Mouse (Mus musculus): ENCODE data around the gene D930020B18Rik. TPM values are rescaled to one million over a fixed set of nuclear protein-coding genes. Genes with fewer than 3 reads are reported as not detected.

Gene D930020B18Rik
- polyA plus RNA-seq, 1 experiment from 2014 or later = 1.8 TPM

DNA sequence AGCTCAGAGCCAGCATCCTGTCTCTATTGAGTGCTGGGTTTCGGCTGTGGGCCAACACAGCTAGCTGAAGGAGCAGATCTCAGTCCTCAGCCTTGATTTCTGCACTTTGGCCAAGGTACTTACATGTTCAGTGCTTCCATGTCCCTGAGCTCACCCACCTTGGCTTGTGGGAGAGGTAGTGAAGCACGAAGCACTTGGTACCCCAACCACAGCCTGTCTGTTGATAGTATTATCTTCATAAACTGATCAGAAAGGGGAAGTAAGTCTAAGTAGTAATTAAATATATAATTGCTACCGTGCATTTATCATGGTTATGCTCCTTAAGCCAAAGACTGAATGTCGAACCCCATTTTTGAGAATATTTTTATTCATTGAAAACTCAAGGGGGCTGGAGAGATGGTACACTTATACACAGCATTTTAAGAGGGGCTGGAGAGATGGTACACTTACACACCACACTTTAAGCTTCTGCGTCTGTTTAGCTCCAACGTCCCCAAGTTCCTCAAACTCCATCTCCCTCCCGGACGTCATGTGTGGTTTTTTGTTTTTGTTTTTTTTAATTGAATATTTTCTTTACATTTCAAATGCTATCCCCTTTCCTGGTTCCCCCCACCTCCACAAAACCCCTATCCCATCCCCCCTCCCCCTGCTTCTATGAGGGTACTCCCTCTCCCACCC is 89.8 kb downstream of the D930020B18Rik start:
- no peaks in the 10 kb centered on the region for H3K36me3 ChIP-seq (ENCODE audit: control insufficient read depth, insufficient read depth, low read length)
- H3K9ac ChIP-seq (ENCODE audit: low read length) = no peak overlapping the region
- 93% methylated on average over 8 of the region's 8 CpGs for WGBS
- no peaks in the 10 kb centered on the region for H3K4me1 ChIP-seq (ENCODE audit: control insufficient read depth, insufficient read depth, low read length)
- no peaks in the 10 kb centered on the region for H3K27me3 ChIP-seq (ENCODE audit: control insufficient read depth, insufficient read depth, low read length)
- H3K4me3 ChIP-seq (ENCODE audit: low read depth, low read length) = no peak overlapping the region
- no peak overlapping the region for H3K27ac ChIP-seq (replicated peaks; ENCODE audit: low read depth, low read length)
- ATAC-seq (ENCODE audit: insufficient number of reproducible peaks, low FRiP score, low TSS enrichment, low read depth) = no peak
- no peaks in the 10 kb centered on the region for H3K9me3 ChIP-seq (ENCODE audit: control insufficient read depth, low read length)
- no peak overlapping the region for H3K4me2 ChIP-seq (ENCODE audit: low read depth, severe bottlenecking)
- DNase-seq (ENCODE audit: low spot score) = no peak

GRCm38 (mm10) chr10:121732542-121732941 is 91.2 kb downstream of the D930020B18Rik start:
- H3K9me3 ChIP-seq (ENCODE audit: control insufficient read depth, low read length) = no peaks in the 10 kb centered on the region
- no peaks in the 10 kb centered on the region for H3K36me3 ChIP-seq (ENCODE audit: control insufficient read depth, insufficient read depth, low read length)
- H3K4me1 ChIP-seq (ENCODE audit: control insufficient read depth, insufficient read depth, low read length) = no peaks in the 10 kb centered on the region
- no peak overlapping the region for H3K4me2 ChIP-seq (ENCODE audit: low read depth, severe bottlenecking)
- DNase-seq (ENCODE audit: low spot score) (no peak), ATAC-seq (ENCODE audit: insufficient number of reproducible peaks, low FRiP score, low TSS enrichment, low read depth) (no peak)
- 92% methylated on average over 9 of the region's 9 CpGs for WGBS
- no peak overlapping the region for H3K27ac ChIP-seq (replicated peaks; ENCODE audit: low read depth, low read length)
- no peak overlapping the region for H3K9ac ChIP-seq (ENCODE audit: low read length)
- no peak overlapping the region for H3K4me3 ChIP-seq (ENCODE audit: low read depth, low read length)
- no peaks in the 10 kb centered on the region for H3K27me3 ChIP-seq (ENCODE audit: control insufficient read depth, insufficient read depth, low read length)

DNA sequence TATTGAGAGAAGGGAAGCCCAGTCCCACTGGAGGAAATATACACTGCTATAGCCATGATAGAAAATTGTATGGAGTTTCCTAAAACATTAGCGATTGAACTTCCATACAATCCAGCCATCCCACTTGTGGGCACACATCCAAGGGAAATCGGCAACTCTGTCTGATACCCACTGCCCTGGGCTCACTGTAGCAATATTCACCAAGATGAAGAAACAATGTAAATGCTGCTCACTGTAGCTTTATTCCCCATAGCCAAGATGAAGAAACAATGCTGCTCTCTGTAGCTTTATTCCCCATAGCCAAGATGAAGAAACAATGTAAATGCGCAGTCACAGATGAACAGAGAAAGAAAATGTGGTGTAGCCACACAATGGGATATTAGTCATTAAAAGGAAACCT is 95.9 kb downstream of the D930020B18Rik start:
- Histone ChIP-seq H3K4me1 (ENCODE audit: control insufficient read depth, insufficient read depth, low read length) (peaks cover 4% of the 10 kb centered on the region; the same call in 1 of the 2 replicates), H3K4me3 (ENCODE audit: low read depth, low read length) (no peak overlapping the region), H3K9me3 (ENCODE audit: control insufficient read depth, low read length) (no peaks in the 10 kb centered on the region), H3K27ac (replicated peaks; ENCODE audit: low read depth, low read length) (no peak overlapping the region), H3K27me3 (ENCODE audit: control insufficient read depth, insufficient read depth, low read length) (no peaks in the 10 kb centered on the region), H3K4me2 (ENCODE audit: low read depth, severe bottlenecking) (no peak overlapping the region), H3K9ac (ENCODE audit: low read length) (no peak overlapping the region), H3K36me3 (ENCODE audit: control insufficient read depth, insufficient read depth, low read length) (no peaks in the 10 kb centered on the region)
- 88% methylated on average over 3 of the region's 3 CpGs for WGBS
- ATAC-seq (ENCODE audit: insufficient number of reproducible peaks, low FRiP score, low TSS enrichment, low read depth) (no peak), DNase-seq (ENCODE audit: low spot score) (no peak)

GRCm38 (mm10) chr10:121739548-121740505 is 98.4 kb downstream of the D930020B18Rik start, which contains the start of gene BC048403:
Gene BC048403, plus strand, starts transcription at chr10:121739937.
- H3K9ac ChIP-seq (ENCODE audit: low read length) = peak within 1 kb of the TSS; percentile 72
- H3K4me2 ChIP-seq (ENCODE audit: low read depth, severe bottlenecking) = peak within 1 kb of the TSS; percentile 75
- no peaks in the 10 kb centered on the region for H3K9me3 ChIP-seq (ENCODE audit: control insufficient read depth, low read length)
- DNase-seq (ENCODE audit: low spot score) = peak; percentile 91
- H3K27ac ChIP-seq (replicated peaks; ENCODE audit: low read depth, low read length) = no peak within 1 kb of the TSS
- under 1% methylated on average over 67 of the region's 68 CpGs for WGBS
- peak within 1 kb of the TSS; percentile 79 for H3K4me3 ChIP-seq (ENCODE audit: low read depth, low read length)
- peak; percentile 91 for ATAC-seq (ENCODE audit: insufficient number of reproducible peaks, low FRiP score, low TSS enrichment, low read depth)
- no peaks in the 10 kb centered on the region for H3K36me3 ChIP-seq (ENCODE audit: control insufficient read depth, insufficient read depth, low read length)
- H3K27me3 ChIP-seq (ENCODE audit: control insufficient read depth, insufficient read depth, low read length) = no peaks in the 10 kb centered on the region
- H3K4me1 ChIP-seq (ENCODE audit: control insufficient read depth, insufficient read depth, low read length) = peaks cover 5% of the 10 kb centered on the region; the same call in 1 of the 2 replicates

DNA sequence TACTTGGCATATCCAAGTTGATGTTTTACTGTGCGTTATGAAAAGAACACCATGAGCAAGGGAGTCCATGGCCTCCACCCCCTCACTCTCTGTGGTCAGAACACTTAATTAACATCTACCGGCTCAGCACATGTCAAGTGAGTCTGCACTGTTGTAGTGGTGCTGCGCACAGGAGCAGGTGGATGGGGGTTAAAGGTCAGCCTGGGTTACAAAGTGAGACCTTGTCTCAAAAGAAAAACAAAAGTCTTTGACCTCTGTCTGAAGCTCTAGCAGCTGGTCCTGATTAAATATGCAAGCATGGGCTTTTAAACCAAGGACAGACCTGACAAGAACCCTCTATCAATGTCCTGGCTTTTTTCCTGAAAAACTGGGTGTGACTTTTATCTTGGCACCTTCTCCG is 100.9 kb downstream of the D930020B18Rik start:
- no peaks in the 10 kb centered on the region; the same call in 1 of the 2 replicates for H3K36me3 ChIP-seq (ENCODE audit: control insufficient read depth, insufficient read depth, low read length)
- H3K4me1 ChIP-seq (ENCODE audit: control insufficient read depth, insufficient read depth, low read length) = peaks cover 5% of the 10 kb centered on the region; the same call in 1 of the 2 replicates
- no peak overlapping the region for H3K27ac ChIP-seq (replicated peaks; ENCODE audit: low read depth, low read length)
- H3K4me2 ChIP-seq (ENCODE audit: low read depth, severe bottlenecking) = no peak overlapping the region
- H3K4me3 ChIP-seq (ENCODE audit: low read depth, low read length) = no peak overlapping the region
- WGBS = 35% methylated on average over 4 of the region's 4 CpGs
- ATAC-seq (ENCODE audit: insufficient number of reproducible peaks, low FRiP score, low TSS enrichment, low read depth) (no peak), DNase-seq (ENCODE audit: low spot score) (no peak)
- H3K9me3 ChIP-seq (ENCODE audit: control insufficient read depth, low read length) = no peaks in the 10 kb centered on the region
- no peak overlapping the region for H3K9ac ChIP-seq (ENCODE audit: low read length)
- no peaks in the 10 kb centered on the region for H3K27me3 ChIP-seq (ENCODE audit: control insufficient read depth, insufficient read depth, low read length)

Small RNA genes within 50 kb of the gene (microRNA-seq; reads per million reads assigned to microRNA genes)
- not detected for gene Gm24330

Other genes with a start within 250 kb of the D930020B18Rik start
- 16.5 and 17.2 TPM in 2 replicates for gene Rassf3, start 165.2 kb upstream of the D930020B18Rik start, polyA plus RNA-seq (2014; fragmentation: Nextera tagmentation; extraction: Ambion mirVana)
- 30.7 and 32.6 TPM in 2 replicates for gene Tbk1, start 54.8 kb upstream of the D930020B18Rik start, polyA plus RNA-seq (2014; fragmentation: Nextera tagmentation; extraction: Ambion mirVana)
- gene Xpot, start 15.3 kb upstream of the D930020B18Rik start, polyA plus RNA-seq (2014; fragmentation: Nextera tagmentation; extraction: Ambion mirVana) = 61.9 and 67.5 TPM in 2 replicates
- 2.6 and 3.4 TPM in 2 replicates for gene BC048403, start 98.3 kb downstream of the D930020B18Rik start, polyA plus RNA-seq (2014; fragmentation: Nextera tagmentation; extraction: Ambion mirVana)